Mouse (Mus musculus): ENCODE data around the gene Etv6.

Gene Etv6

GRCm38 (mm10) chr6:134168799-134169198, 133.3 kb downstream of the Etv6 start:
- DNase-seq (ENCODE audit: low read depth, low spot score), result no peak

DNA sequence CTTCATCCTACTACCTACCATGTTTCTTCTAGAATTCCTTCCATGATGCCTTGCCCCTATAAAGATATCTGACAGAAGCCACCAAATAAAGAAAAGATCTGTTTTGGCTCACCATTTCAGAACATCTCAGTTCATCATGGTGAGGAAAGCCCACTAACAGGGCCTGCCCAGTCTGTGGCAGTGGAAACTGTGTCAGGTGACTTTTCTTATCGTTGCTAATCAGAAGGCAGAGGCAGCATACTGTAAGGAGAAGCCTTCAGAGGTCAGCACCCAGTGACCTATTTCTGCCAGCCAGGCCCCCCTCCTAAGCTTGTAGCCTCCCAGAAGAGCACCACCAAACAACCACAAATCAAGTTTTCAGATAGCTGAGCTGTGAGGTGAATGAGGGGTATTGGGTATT, 135.7 kb downstream of the Etv6 start:
- no peak for DNase-seq (ENCODE audit: low read depth, low spot score)

DNA sequence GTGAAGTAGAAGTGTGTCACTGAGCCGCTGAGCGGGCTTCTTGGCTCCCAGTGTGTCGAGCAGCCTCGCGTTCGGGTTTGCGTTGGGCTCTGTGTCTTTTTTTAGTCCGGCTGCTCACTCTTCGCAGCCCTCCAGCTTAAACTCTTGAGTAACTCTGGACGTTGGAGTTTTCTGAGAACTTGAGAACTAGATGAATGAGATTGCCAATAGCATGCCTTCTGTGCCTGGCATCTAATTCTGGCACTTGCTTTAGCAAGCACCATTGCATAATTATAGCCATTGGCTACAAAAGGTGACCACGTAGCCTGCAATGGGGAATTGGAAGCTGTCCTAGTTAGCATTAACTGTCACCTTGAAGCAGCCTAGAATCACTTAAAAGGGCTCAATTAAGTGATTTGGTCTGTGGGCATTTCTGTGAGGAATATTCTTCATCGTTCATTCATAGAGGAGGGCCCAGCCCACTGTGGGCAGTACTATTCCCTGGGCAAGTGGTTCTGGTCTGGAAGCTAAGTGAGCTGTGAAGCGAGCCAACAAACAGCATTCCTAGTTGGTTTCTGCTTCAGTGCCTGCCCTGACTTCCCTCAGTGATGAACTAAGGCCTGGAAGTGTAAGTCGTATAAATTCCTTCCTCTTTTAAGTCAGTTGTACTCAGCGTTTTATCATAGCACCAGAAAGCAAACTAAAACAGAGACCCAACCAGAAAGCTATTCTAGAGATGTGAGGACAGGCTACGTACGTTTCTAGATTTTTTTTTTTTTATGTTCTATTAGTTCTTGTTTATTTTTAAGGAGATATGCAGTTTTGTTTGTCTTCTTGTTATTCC, 136.6 kb downstream of the Etv6 start:
- DNase-seq (ENCODE audit: low read depth, low spot score), result no peak

DNA sequence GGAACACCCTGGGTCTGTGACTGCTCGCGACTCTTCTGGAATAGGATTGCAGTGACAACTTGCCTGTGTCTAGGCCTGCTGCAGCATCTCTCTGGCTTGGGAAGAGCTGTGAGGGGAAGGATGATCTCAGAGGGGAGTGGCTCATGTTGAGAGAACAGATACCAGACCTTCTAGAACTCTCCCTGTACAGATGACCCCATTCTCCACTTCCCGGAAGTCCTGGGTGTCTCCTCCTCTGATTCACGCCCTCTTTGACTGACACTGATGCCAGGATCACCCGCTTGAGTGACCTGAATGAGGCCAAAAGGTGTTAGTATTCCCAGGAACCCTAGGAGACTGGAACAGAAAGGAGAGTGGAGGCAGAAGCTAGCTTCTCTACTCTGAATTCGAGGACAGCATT, 137.9 kb downstream of the Etv6 start:
- no peak for DNase-seq (ENCODE audit: low read depth, low spot score)

DNA sequence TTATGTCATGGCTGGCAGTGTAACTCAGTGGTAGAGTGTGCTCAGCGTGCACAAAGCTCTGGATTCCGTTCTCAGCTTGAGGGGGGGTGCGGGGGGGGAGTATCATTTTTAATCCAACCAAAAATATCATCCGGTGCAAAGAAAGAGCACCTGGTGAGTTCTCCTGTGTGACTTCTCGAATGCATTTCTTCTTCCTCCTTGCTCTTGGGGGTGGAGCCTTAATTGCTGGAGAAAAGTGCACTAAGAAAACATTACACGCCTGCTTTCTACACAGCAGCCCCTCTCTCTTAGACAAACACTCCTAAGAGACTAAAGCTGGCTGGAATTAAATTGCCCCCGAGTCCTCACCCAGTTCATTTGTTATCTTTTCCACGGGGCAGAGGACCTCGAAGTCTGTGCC, 139.6 kb downstream of the Etv6 start:
- no peak for DNase-seq (ENCODE audit: low read depth, low spot score)

GRCm38 (mm10) chr6:134177196-134177595, 141.7 kb downstream of the Etv6 start:
- DNase-seq (ENCODE audit: low read depth, low spot score), result no peak

GRCm38 (mm10) chr6:134182301-134182948, 146.9 kb downstream of the Etv6 start:
- DNase-seq (ENCODE audit: low read depth, low spot score), result no peak

- DNase-seq (ENCODE audit: low read depth, low spot score), result no peak
Measured at GRCm38 (mm10) chr6:134183592-134184342, 148.3 kb downstream of the Etv6 start.

DNA sequence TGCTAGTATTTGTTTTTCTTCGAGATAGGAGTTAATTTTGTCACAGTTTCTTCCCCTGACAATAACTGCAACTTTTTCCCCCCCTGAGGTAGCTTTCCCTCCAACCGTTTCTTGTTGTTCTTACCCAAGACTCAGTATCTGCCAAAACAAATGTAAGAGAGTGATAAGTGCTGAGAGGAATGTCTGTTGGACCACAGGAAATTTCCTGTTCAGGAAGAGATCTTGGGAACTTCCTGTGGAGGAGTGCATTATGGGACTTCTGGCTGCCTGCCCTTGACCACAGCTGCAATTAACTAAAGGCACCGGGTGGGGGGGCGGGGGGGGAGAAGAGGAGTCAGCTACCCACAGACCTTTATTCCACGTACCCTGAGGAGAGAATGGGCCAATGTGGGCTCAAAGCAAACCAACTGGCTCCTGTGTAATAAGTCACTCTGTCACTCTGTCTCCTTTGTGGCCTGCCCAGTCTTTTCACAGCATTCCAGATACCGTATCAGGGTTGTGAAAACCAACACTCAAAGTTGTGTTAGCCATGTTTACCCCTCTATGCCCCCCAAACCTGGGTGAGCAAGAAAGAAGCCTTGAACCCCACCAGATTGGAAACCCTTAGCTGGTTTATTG, 150.9 kb downstream of the Etv6 start:
- no peak for DNase-seq (ENCODE audit: low read depth, low spot score)

GRCm38 (mm10) chr6:134188719-134189118, 153.2 kb downstream of the Etv6 start:
- DNase-seq (ENCODE audit: low read depth, low spot score), result no peak

GRCm38 (mm10) chr6:134189174-134189573, 153.7 kb downstream of the Etv6 start:
- DNase-seq (ENCODE audit: low read depth, low spot score), result no peak

DNA sequence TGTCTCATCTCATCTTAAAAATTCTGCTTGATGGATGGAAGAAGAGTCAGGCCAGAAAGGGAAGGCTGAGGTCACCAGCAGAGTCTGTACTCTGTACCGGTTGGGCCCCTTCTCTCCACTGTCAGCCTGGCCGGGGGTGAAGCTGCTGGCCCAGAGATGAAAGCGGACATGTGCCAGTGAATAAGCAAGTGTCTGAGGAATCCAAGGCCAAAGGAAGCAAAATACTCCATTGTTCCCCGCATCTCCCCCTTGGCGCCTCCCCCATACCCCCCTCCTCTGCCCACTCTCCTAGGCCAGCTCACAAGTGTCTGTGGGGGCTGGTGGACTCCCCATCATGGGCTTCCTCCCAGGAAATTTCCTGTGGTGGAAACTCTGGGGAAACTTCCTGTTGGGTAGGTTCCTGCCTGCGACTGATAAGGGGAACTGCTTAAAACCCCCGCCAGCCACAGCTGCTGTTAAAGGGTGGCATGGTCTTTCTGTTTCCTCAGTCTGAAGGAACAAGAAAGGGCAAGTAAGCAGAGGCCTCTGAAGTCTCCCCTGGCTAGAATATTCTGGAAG, 154.2 kb downstream of the Etv6 start:
- no peak for DNase-seq (ENCODE audit: low read depth, low spot score)

GRCm38 (mm10) chr6:134190597-134191278, 155.2 kb downstream of the Etv6 start:
- no peak for DNase-seq (ENCODE audit: low read depth, low spot score)

DNA sequence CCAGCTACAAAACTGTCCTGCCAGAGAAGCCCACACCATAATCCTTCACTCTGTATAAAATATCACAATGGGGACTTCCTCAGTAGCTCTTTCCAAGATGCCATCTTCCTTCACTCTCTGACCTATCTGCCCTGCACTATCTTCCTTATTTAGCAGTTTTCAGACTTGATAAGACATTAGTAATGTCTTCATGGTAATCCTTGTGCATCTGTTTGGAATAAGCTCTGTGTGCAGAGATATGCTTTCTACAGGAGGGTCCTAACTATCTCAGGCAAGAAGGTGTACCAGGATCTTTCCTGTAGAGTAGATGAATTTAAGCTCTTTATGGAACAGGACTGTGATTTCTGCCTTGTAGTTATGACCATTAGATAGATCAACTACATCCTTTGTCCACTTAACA, 157.2 kb downstream of the Etv6 start:
- DNase-seq (ENCODE audit: low read depth, low spot score), result no peak

GRCm38 (mm10) chr6:134199895-134200294, 164.4 kb downstream of the Etv6 start:
- no peak for DNase-seq (ENCODE audit: low read depth, low spot score)

GRCm38 (mm10) chr6:134200577-134200976, 165.1 kb downstream of the Etv6 start:
- DNase-seq (ENCODE audit: low read depth, low spot score), result no peak

- no peak for DNase-seq (ENCODE audit: low read depth, low spot score)
Measured at GRCm38 (mm10) chr6:134202176-134202575, 166.7 kb downstream of the Etv6 start.

DNA sequence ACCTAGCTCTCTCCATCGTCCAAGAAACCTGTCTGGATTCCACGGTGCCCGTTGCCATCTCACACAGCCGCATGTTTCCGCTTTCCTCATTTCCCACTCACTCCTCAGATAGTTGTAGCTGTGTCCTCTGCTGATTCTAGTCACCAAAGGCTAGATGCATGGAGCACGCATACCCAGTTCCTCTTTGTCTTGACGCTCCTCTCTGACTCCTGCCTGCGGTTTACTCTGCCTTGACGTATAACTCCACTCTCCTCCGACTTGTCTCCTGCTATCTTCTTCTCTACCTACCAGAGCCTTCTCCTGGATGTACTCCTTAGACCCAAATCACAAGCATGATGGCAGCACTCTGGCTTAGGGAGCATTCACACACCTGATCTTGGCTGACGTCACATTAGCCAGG, 169.7 kb downstream of the Etv6 start:
- no peak for DNase-seq (ENCODE audit: low read depth, low spot score)

DNA sequence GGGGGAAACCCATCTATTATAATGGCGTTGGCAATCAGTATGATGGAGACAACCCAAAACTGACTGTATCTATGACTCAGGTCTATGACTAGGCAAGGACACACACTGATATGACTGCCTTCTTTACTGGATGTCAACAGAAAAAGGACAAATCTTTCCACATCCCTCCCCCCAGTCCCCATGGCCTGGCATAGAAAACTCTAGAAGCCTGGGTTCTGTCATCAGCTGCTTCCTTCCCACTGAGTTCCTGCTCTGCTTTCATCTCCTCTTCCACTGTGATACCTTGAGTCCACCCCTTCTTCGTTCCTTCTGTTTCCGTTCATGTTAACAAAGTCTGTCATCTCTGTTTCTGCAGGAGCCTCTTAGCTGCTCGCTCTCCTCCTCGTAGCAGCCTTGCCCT, 170.2 kb downstream of the Etv6 start:
- DNase-seq (ENCODE audit: low read depth, low spot score), result no peak

- DNase-seq (ENCODE audit: low read depth, low spot score), result no peak
Measured at GRCm38 (mm10) chr6:134206251-134206650, 170.8 kb downstream of the Etv6 start.
